Mouse (Mus musculus) neutrophil, adult 59 days (primary cell): Measurements from ENCODE around the gene 4930453N24Rik. TPM values are rescaled to one million over a fixed set of nuclear protein-coding genes. Genes with fewer than 3 reads are reported as not detected.

Experiments
- total RNA-seq, 2 experiments: library from RNA; stranded (reverse); gene quantifications; 1 replicate in 1 of 2; 2 replicates in 1 of 2; pipeline ENCODE4 v1.2.4; 2023

4930453N24Rik gene
- 10 to 100 TPM; 15.3 to 16.3 TPM for total RNA-seq

DNA sequence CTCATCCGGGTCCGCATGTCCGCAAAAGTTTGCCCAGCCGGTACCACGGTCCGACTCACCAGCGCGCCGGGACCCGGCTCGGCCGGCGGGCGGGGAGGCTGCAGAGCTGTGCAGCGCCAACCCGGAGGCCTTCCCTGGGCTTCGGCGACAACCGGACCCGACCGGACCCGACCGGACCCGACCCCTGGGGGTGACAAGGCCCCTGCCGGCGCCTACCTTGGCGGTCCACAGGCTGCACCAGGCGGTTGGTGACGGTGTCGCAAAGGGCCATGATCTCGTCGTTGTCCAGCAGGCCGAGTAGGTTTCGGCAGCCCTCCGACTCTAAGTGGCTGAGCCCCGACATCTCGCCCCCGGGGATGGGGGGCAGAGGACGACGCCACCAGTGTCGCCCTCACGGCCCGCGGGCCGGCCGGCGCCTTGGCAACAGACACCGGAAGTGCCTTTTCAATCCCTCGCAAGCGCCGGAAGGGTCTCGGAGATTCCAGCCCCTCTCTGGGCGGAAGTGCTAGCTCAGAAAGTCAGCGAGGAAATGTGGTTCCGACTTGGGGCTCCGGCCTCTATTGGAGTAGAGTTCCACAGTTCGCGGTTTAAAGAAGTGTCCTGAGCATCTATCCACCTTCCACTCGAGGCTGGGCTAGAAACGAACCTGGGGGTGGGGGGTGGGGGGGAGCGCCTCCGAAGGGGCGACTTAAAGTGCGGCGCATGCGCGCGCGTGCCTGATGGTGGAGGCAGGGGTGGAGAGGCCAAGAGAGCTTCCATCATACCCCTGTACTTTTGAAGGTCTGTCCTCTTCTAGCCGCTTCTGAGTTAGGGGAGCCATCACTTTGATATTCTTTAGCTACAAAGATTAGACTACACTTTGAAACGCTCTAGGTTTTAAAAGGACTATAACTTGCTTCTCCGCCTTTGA is at the start of gene 4930453N24Rik:
4930453N24Rik (minus strand) TSS at position 641 of the 910 bp plus-strand sequence.

Other genes starting within 250 kb of the 4930453N24Rik start
- gene Csnka2ip, start 168.8 kb downstream of the 4930453N24Rik start, total RNA-seq = not detected
- 10 to 100 TPM; 11.2 to 12.8 TPM for gene Zfp654, start 80.5 kb upstream of the 4930453N24Rik start, total RNA-seq
- 100 to 1,000 TPM; 113 to 125 TPM for gene Cggbp1, start 80.8 kb upstream of the 4930453N24Rik start, total RNA-seq